Mouse (Mus musculus) kidney, adult 2 months (tissue): ENCODE data around the gene Prr18.

ENCODE experiments used
- CTCF ChIP-seq: fragments of 200-500 bp; conservative IDR thresholded peaks from 2 replicates; pipeline ENCODE4 v1.5.1; 2011; ENCODE audit warnings: low read depth, mild to moderate bottlenecking, control low read depth, low read length, moderate library complexity, mixed read lengths; ENCODE audit not compliant: insufficient read depth, insufficient read length
- POLR2A ChIP-seq: fragments of 200-500 bp; IDR thresholded peaks from one replicate; pipeline ENCODE4 v1.6.1; 2011; ENCODE audit warnings: low read depth, low read length, control low read depth

DNA sequence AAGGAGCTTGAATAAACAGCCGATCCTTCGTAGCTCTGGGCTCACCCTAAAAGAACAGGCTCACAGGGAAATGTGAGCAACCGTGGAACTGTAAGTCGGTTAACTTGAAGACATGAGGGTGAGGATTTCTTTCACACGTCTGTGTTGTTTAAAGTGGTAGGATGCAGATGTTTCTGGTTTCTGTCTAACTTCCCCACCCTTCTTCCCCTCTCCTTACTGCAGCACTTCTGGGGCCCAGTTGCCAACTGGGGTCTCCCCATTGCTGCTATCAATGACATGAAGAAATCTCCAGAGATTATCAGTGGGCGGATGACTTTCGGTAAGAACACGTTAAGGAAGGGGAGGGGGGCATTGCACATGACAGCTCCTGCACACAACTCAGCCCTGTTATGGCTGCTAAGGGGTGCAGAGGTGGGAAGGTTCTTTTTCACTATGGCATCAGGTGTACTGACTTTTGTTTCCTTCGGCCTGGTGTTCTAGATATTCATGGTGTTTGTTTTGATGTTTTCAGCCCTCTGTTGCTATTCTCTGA, 40.9 kb upstream of the Prr18 start:
- TF ChIP-seq CTCF = no peak
- no peak for TF ChIP-seq POLR2A
